Mouse (Mus musculus) natural killer cell, adult 2 months (primary cell): ENCODE results near the gene Rprml.
A peak's percentile ranks its signal among the peaks of the same experiment; 100 is the strongest.

Source experiments
- DNase-seq, 2 experiments: peaks; one replicate each; pipeline ENCODE4 v3.0.0; 2022; ENCODE audit warnings: low spot score in 2 of 2

Gene Rprml

DNA sequence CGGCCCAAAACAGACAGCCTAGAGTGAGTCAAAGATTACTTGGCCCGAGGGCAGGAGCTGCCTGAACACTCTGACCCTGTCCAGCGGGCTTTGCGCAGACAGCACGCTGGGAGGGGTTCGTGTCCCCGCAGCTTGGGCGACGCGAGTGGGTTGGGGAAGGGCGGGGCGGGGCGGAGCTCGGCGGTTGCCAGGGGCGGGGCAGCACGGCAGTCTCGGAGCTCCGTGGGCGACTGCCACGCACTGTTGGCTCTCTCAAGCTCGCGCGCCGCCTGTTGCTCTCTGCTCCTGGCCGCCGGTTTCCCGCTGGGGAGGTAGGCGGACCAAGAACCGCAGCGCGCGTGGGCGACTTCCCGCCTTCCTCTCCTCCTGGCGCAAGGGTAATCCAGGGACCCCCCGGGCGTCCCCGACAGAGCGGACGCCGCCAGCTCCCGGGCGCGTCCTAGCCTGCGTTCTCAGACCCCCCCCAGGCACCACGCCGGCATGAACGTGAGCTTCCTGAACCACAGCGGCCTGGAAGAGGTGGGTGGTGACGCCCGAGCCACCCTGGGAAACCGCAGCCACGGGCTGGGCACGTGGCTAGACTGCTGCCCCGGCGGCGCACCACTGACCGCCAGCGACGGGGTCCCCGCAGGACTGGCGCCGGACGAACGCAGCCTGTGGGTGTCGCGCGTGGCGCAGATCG lies at the start of gene Rprml:
TSS of gene Rprml (plus strand) at position 270 of the 682 bp plus-strand sequence.
- no peak for DNase-seq

DNA sequence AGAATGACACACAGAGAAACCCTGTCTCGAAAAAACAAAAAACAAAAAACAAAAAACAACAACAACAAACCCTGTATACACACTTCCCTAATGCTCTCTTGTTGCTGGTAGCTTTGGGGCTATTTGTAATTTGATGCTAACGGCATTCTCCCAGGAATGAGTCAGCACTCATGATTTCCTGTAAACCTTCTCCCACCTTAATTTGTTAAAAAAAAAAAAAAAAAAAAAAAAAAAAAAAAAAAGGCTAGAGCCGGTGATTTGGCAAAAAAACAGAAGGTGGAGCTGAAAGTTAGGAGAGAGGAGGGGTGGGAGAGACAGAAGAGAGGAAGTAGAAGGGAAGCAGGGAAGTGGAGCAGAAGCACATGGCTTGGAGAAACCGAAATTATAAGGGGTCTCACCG lies 42.8 kb upstream of the Rprml start:
- no peak for DNase-seq

DNA sequence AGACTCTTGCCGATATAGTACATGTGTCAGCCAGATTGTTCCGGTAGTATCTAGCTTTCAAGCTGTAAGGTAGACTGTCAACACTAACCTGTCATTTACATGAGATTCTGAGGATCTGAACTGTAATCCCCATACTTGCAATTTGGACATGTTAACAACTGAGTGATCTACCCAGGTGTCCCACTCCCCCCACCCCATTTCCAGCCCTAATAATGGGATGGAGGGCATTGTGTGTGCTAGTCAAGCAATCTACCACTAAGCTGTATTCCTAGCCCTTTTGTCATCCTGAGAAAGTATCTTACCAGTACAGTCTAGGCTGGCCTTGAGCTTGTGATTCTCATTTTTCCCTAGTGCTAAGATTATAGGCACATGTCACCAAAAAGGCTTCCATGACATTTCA lies 38.6 kb upstream of the Rprml start:
- DNase-seq: no peak

DNA sequence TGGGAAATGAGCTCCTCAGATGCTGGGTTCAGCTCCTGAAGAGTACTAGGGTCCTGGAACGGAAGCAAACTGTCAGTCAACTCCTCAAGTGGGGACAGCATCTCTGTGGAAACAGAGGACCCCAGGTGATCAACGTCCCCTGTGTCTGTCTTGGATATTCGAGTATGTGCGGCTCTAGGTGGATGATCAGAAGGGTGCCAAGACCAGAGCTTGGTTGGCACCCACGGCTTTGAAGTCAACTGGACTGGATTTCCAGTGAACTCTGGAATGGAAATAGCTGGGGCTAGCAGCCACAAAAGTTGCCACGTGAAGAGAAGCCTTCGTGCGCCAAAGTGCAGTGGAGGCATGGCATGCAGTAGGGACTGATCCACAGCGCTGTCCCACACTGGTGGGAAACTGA lies 28.3 kb upstream of the Rprml start, which contains the start of gene Gm884:
TSS of gene Gm884 (minus strand) at position 101 of the 400 bp plus-strand sequence.
- DNase-seq: no peak

DNA sequence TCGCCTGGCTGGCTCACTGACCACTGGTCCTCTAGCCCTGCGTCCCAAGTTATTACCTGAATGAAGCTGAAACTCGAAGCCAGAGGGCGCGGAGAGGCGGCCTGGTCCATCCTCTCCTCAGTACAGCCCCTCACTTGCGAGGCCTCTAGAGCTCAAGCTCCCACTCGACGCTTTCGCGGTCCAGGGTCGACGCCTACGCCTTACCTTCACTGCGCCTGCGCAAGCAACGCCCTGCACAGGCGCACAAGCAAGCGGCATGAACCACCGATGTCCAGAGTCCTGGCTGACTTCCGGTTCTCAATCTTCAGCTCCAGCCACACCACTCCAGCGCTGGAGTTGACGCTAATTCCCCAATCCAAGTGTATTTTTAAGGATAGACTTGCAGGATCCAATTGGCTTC lies 21.9 kb upstream of the Rprml start:
- no peak for DNase-seq

DNA sequence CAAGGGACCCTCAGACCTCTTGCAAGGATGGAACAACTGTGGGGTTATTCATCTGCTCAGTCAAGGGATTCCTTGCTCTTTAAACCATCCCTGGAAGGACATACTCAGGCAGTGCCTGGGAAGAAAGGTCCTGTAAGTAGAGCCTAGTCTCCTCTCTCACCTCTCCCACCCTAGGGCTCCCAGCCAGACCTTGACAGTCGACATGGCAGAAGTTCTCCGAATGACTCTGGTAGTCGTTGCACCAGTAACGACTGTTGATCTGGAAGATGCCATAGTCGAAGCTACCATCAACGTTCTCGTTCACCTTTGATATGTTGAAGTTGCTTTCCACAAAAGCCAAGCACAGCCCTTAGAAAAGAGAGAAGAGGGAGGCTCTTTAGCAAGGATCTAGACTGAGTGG lies 14.6 kb upstream of the Rprml start:
- DNase-seq: no peak

DNA sequence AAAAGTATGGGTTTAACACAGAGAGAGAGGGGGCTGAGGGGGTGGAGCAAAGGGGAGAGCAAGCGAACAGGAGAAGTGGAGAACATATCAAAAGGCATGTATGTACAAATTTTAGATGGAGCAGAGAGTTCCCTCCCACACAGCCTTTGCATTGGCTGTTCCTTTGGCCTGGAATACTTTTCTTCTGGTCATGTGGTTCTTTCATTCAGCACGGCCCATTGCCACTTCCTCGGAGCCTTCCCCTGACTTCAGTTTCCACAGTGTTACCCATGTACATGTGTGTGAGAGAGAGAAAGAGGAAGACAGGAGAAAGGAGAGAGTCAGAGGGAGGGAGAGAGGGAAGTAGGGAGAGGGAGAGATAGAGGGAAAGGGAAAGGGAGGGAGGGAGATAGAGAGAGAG lies 13.9 kb upstream of the Rprml start:
- DNase-seq: no peak

DNA sequence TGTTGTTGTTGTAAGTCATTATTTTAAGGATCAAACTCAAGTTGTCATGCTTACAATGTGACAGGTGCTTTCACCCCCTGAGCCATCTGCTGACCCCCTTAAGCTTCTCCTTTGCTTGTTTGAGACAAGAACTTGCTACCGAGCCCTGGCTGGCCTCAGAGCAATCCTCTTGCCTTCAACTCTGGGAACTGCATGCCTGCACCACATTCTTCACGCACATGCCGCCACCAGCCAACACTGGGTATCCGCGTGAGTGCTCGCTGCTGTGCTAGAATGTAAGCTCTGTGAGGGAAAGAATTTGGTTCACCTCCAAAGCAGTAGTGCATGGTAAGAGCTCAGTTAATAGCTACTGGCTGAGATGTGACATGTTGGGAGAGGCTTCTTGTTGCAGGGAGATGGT lies 13.1 kb upstream of the Rprml start:
- no peak for DNase-seq

DNA sequence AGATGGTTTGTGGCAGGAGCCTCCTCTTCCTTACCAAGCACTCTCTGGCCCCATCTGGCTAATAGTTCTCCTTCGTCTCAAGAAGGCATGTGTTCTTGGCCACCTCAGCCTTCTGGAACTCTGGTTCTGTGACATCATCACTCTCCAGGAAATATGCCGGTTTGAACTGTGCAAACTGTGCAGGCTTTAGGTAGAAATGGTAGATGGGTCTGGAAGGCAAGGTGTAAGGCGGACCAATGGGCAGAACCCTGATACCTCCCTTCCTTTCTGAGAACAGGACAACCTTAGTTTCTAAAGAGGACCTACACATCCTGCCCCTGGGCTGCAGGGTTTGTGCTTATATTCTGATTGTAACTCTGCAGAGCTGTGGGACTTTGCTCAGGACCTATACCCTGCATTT lies 10.6 kb upstream of the Rprml start, which contains the start of gene Lyzl6:
TSS of gene Lyzl6 (minus strand) at position 101 of the 400 bp plus-strand sequence.
- DNase-seq: no peak

DNA sequence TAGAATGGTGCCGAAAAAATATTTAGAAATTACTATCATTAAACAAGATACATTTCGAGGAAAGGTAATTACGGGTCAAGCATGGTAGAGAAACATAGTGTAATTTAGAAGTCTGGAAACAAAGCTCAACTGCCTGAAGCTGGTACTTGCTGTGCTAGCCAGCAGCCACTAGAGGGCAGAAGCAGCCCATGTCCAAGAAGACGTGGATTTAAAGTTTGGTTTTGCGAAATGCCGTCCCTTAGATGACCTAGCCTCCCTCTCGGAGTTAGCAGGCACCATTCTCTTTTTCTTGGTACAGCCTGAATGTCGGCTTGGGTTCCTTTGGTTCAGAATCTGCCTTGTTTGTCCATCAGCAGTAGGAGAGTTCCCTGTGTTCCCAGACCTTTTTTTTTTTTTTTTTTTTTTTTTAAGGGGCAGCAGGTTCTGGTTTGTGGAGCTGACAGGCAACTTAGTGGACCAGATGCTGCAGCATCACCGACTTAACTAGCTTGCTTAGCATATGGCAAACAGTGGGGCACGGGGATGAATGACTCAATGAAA lies 9.9 kb upstream of the Rprml start:
- peak; percentile 3 to 22 for DNase-seq

DNA sequence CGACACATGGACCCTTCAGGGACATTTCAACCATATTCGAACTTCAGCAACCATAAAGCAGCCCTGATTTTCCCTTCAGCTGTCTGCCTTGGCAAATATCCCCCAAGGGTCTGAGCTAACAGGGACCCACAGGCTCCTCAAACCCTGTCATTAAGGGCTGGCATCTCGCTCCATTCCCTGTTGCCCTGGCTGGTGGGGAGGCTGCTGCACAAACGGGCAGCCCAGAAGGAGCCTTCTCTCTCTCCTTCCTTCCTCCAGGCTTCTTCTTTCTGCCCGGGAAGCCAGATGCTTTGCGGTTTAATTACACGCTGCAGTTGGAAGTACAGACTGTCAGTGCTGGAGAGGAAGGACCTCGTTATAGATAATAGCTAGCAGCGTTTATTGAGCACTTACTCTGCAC lies 6.2 kb upstream of the Rprml start:
- no peak for DNase-seq

DNA sequence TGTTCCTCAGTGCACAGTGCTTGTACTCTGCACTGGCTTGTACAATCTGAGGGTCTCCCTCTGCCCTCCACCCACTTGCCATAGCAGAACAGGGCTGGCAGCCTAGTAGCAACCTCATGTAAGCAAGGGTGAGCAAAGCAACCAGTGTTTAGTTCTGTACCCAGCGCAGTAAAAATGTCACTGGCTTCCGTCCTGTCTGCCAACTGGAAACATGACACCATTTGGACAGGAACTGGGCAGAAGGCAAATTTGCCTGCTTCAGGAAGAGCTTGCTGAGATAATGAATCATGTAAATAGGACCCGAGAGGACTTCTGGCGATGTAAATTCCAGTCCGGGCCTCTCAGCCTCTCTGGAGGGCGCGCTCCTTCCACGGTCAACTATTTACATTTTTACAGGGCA lies 3.6 kb upstream of the Rprml start:
- no peak for DNase-seq

DNA sequence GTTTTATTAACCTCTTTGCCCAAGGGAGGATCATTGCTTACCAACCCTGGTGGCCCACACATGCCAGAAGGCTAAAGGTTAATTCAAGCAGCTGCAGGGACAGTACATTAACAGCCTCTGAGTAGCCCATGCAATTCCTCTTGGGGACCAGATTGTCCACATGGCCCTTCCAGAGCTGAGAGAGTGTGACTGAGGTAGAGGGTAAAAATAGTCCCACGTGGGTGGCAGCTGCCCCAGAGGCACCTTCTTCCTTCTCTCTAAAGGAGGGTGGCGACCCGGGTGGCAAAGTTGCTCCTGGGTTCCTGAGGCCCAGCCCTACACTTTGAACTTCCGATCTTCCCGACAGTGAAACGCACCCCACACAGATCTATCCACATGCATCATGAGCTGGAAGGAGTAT lies 3.1 kb upstream of the Rprml start:
- no peak for DNase-seq

DNA sequence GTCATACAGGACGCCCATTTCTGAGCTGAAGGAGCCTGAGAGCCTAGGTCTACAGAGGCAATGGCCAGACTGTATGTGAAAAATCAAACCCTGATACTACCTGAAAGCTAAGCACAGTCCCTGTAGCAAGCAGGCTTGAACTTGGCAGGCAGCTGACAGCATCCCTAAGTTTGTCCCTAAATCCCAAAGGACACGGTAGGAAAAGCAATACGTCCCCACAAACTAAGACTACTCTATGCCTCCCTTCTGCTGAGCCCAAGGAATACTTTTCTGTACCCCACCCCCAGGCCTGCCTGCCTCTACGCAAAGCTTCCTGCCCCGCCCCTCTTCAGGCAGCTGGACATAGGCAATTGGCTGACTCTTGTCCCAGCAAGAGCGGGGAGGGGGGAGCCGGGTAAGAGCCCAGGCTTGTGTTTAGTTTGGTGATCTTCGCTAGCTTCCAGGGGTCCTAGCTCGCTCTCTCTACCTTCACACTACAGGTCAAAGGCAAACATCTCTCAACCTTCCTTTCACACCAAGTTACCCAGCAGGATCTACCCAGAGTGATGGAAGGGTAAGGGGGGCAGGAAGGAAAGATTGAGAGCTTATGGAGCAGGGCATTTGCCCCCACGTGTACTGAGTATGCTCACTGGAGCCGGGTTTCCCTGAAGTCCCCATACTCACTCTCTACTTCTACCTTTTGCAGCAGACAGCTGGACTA lies 1.3 kb upstream of the Rprml start:
- DNase-seq: no peak

DNA sequence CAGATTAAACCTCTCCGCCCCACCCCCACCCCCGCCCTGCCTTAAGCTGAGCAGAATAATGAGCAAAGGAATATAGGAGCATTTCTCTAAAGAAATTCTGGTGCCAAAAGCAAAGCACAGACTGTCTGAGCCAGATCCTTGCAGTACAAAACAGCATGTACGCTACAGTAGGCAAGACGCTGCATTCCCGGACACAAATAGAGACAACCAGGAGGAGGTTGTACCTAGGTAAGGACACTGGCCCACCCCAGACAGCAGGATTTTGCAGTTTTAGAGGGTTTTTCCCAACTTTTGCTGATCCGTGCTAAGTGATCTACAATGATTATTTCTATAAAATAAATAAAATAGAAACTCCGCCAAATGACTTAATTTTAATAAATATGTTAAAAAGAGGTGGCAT lies 714 bp upstream of the Rprml start:
- DNase-seq: no peak

DNA sequence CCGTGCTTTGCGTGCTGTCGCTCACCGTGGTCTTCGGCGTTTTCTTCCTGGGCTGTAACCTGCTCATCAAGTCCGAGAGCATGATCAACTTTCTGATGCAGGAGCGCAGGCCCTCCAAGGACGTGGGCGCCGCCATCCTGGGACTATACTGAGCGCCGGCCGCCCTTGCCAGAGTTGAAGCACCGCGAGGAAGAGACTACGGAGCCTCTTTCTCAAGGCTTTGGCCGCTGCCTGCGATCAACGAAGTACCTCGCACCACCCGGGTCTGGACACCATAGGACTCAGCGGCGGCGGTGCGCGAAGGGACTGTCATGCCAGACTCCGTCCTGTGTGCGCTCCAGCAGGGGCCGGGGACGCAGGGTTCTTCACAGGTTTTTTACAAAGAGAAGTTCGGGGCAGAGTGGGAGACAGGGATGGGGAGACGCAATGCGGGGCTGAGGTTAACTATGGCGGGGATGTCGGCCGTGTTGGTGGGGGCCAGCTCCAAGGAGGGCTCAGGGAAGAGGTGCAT lies 668 bp downstream of the Rprml start:
- DNase-seq: no peak

DNA sequence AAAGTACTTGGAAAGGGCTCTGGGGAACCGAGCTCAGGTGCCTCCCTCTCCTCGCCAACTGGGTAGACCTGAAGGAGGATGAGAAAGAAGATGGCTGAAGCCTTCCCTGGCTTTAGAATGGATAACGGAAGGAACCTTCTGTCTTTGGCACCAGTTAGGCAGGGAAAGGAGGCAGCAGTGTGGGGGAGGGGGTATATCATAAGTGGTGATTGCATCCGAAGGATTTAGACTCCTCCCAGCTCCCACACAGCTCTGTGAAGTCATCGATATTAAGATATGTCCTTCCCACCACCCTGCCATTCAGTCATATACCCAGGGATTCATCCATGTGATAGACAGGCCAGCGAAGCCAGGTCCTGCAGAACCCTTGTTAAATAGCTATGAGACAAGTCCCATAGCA lies 2.1 kb downstream of the Rprml start:
- DNase-seq: no peak

DNA sequence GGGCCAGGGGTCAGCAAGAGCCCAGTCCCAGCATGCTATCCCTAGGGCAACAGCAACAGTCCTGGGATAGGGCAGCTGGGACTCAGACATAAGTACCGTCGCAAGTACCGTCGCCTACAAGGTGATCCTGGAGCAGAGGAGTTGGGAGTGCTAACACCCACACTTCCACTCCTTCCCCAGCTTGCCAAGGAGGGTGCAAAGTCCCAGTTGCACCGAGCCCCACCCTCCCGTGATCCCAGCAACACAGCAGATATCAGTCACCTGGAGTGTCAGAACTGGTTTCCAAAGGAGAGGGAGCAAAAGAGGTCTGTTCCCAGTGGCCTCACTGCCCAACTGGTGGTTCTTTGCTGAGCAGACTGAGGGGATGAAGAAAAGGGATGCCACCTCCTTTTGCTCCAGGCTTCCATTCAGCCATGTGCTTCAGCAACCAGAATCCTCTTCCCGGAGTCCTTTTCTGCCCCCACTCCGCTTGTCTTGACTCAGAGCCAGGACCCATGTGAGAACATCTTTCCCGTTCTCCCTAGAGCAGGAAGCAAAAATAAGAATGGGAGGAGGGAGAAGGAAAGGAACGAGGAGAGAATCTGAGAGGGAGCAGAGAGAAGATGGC lies 4.1 kb downstream of the Rprml start:
- no peak for DNase-seq

DNA sequence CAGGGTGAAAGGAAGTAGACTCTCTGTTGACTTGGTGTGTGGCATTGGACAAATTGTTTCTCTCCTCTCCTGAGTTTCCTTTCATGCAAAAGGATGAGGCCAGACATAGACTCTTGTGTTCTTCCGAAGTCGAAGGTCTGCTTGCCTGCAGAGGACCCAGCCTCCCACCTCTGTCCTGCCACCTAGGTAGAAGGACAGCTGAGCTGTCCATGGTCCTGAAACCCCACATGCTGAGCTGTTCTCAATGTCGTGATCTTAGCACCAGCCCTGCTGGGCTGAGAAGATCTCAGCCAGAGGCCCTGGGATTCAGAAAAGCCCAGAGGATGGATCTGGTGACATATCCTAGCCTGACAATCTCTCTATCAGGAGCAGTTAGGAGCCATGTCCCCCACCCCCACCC lies 7.2 kb downstream of the Rprml start:
- no peak for DNase-seq

DNA sequence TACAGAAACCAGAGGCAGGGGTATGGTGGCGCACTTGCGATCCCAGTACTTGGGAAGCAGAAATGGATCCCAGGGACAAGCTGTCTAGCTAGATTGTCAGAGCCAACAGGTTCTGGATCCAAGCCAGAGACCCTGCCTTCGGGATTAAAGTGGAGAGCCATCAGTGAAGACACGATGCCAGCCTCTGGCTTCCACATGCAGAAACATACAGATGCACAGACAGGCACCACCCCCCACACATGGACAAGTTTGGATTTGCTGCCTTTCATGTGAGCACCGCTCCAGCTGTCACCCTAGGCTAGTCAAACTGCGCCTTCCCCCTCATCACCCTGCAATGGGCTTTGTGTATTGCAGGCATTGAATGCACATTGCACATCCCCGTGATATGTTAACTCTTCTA lies 8.8 kb downstream of the Rprml start:
- no peak for DNase-seq

DNA sequence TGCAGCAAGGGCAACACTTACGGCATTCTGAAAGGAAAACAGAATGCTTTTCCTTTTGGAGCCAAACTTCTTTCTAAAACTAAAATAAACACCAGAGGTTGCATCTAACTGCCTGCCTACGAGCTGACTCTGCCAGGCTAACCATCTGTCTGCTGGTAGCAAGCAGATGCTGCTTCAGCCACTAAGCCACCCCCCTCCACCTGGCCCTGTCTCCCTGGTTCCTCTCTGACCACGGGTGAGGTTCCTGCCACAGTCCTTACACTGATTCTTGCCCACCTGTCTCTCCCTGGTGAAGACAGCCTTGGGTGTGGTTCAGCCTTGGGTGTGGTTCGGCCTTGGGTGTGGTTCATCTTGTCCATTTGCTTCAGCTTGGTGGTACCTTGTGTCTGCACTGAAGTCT lies 12.5 kb downstream of the Rprml start:
- DNase-seq: no peak

DNA sequence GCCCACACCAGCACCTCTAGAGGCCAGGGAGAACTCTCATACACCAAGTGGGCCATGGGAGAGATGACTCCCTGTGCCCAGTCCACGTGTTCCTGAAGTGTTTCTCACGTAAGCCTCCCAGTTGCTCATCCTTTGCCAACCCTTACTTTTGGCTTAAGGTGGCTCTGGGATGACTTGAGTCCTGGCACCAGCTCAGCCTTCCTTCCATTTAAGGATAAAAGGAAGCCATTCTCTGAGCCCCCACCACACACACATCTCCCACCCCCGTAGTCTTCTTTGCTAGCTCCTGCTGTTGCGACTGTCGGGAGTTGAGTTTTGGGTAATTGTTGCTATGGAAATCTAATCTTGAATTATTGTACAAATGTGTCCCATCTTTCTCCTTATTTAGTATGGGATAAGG lies 13.2 kb downstream of the Rprml start:
- DNase-seq: no peak

DNA sequence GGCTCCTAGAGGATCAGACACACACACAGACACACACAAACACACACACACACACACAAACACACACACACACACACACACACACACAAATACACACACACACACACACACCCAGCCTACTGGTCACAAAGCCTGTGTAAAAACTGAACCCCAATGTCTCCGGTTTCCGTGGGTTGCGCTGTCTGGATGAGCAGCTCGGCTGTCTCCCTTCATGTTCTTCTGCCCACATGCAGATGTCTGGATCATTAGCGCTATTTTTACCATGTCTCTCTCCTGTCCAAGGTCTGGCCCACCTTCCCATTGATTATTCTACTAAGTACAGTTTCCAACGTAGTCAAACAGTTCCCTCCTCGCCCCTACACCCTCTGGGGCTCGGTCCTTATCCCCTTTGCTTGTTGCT lies 13.7 kb downstream of the Rprml start:
- DNase-seq: no peak
